Mouse (Mus musculus): Measurements from ENCODE around the gene Pth2. TPM values are rescaled to one million over a fixed set of nuclear protein-coding genes. Genes with fewer than 3 reads are reported as not detected.

Pth2 gene
- polyA plus RNA-seq, 1 experiment = not detected

DNA sequence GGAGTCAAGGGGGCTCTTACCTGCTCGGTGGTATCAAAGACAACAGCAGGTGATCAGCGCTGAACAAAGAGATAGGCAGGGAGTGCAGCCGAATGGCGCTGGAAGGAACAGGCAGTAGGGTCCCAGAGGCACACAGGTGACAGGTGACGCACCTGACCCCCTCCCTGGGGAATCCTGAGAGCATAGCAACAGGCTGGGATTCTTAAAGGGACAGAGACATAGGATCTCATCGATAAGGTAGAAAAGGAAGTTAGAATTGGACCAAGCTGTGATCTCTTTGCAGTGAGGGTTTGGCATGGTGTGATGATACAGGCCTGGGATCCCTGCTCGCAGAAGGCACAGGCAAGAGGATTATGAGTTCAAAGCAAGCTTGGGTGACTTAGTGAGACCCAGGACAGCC, 1.3 kb upstream of the Pth2 start, which contains the start of gene Gfy:
Gene Gfy, minus strand, starts transcription at position 101 of the 400 bp plus-strand sequence.
- H3K27ac ChIP-seq (ENCODE audit: insufficient read depth, low read length) = no peak within 1 kb of the TSS
- H3K4me1 ChIP-seq (ENCODE audit: control insufficient read depth, insufficient read depth, low read length) = no peaks in the 10 kb centered on the region
- H3K4me3 ChIP-seq (ENCODE audit: insufficient read depth, low read length) = no peak within 1 kb of the TSS
- TF ChIP-seq CTCF (IDR thresholded peaks at IDR 0.05; ENCODE audit: borderline replicate concordance, insufficient read depth, low read length) = no peak

DNA sequence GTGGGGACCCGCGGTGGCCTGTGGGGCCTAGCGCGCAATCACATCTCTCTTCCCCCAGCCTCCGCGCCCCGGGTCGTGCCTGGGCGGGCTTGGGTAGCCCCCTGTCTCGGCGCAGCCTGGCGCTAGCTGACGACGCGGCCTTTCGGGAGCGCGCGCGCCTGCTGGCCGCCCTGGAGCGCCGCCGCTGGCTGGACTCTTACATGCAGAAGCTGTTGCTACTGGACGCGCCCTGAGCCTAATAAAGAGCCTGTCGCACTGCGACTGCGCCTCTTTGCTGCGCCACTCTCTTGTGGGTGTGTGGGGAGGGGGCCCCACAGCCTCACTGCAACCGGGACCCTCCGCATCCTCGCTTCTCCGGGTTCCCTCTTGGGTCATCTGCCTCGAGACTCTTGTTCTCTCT, 745 bp downstream of the Pth2 start:
- Histone ChIP-seq H3K4me3 (ENCODE audit: insufficient read depth, low read length) (no peak overlapping the region), H3K27ac (ENCODE audit: insufficient read depth, low read length) (no peak overlapping the region), H3K4me1 (ENCODE audit: control insufficient read depth, insufficient read depth, low read length) (no peaks in the 10 kb centered on the region)
- TF ChIP-seq CTCF (IDR thresholded peaks at IDR 0.05; ENCODE audit: borderline replicate concordance, insufficient read depth, low read length) (no peak), POLR2A (IDR thresholded peaks at IDR 0.05; ENCODE audit: low read depth, low read length) (no peak)

DNA sequence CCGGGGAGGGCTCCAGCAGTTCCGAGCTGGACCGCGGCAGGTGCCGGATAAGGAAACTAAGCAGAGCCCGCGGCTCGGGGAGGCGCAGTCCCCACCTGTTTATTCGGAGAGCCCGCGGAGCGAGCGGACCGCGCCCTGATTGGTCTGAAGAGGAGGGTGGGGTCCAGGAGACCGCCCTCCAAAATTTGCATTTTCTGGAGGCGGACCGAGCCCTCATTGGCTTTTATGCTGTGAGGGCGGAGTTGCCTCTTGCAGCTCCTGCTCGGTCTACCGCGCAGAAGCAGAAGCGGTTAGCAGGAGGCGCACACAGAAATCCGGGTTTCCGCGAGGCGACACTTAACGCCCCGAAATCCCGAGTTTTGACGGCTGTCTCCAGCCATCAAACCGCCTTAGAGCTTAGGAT, 1.4 kb downstream of the Pth2 start:
- no peaks in the 10 kb centered on the region for H3K4me1 ChIP-seq (ENCODE audit: control insufficient read depth, insufficient read depth, low read length)
- H3K4me3 ChIP-seq (ENCODE audit: insufficient read depth, low read length) = no peak overlapping the region
- TF ChIP-seq CTCF (IDR thresholded peaks at IDR 0.05; ENCODE audit: borderline replicate concordance, insufficient read depth, low read length) = no peak
- TF ChIP-seq POLR2A (IDR thresholded peaks at IDR 0.05; ENCODE audit: low read depth, low read length) = 0 out of 2 replicates have a peak, but pooled peaks have one; percentile 43
- no peak overlapping the region for H3K27ac ChIP-seq (ENCODE audit: insufficient read depth, low read length)

DNA sequence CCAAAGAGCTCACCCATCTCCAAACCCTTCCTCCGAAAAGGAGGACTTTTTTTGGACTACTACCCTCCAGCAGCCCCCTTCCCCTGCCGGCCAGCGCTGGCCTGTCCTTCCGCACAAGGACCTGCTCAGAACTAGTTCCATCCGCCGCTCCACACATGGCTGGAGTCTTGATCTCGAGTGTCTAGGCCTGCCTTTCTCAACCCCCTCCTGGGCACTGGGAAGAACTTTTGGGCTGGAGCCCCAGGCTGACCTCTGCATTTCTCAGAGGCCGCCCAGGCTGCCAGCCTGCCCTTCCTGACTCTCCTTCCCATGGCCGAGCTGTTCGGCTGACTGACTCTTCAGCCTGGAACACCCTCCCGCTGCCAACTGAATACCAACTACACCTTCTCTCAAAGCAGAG, 1.8 kb downstream of the Pth2 start:
- Histone ChIP-seq H3K4me3 (ENCODE audit: insufficient read depth, low read length) (no peak overlapping the region), H3K27ac (ENCODE audit: insufficient read depth, low read length) (no peak overlapping the region), H3K4me1 (ENCODE audit: control insufficient read depth, insufficient read depth, low read length) (no peaks in the 10 kb centered on the region)
- TF ChIP-seq POLR2A (IDR thresholded peaks at IDR 0.05; ENCODE audit: low read depth, low read length) (no peak), CTCF (IDR thresholded peaks at IDR 0.05; ENCODE audit: borderline replicate concordance, insufficient read depth, low read length) (no peak)

DNA sequence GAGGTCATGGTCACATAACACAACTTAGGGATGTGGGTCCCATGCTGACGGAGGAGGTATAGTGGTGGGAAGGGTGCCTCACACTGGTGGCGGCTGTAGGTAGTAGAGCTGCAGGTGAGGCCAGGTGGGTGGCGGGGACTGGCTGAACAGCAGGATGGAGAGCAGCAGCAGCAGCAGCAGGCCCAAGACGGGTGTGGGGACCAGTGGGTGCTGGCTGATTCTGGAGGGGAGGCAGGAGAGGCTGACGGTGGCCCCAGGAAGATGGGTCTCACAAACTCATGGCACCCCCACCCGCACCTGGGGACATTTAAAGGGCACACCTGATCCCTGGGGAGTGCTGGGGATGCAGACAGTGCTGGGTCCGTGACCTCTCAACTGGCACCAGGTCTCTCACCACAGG, 2.9 kb downstream of the Pth2 start:
- Histone ChIP-seq H3K4me1 (ENCODE audit: control insufficient read depth, insufficient read depth, low read length) (no peaks in the 10 kb centered on the region), H3K4me3 (ENCODE audit: insufficient read depth, low read length) (no peak overlapping the region), H3K27ac (ENCODE audit: insufficient read depth, low read length) (no peak overlapping the region)
- no peak for TF ChIP-seq POLR2A (IDR thresholded peaks at IDR 0.05; ENCODE audit: low read depth, low read length)
- TF ChIP-seq CTCF (IDR thresholded peaks at IDR 0.05; ENCODE audit: borderline replicate concordance, insufficient read depth, low read length) = no peak

DNA sequence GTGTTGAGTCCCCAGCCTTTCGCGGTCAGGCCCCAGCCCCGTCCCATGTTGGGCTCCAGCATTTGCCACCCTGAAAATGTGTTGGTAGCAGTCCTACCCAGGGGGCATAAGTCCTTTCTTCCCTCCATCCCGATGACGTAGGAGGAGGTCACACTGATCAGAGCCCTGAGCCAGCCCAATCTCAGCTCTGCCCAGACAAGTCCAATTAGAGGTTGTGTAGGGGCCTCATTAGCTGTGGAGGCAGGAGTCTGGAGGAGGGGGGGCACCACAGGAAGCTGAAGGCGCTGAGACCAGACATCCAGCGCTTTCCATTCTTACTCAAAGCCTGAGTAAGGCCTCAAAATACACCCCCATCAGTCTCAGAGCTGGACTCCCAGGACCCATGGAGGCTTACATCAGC, 5.1 kb downstream of the Pth2 start:
- no peak overlapping the region for H3K4me3 ChIP-seq (ENCODE audit: insufficient read depth, low read length)
- no peak overlapping the region for H3K27ac ChIP-seq (ENCODE audit: insufficient read depth, low read length)
- TF ChIP-seq CTCF (IDR thresholded peaks at IDR 0.05; ENCODE audit: borderline replicate concordance, insufficient read depth, low read length) (no peak), POLR2A (IDR thresholded peaks at IDR 0.05; ENCODE audit: low read depth, low read length) (no peak)
- H3K4me1 ChIP-seq (ENCODE audit: control insufficient read depth, insufficient read depth, low read length) = no peaks in the 10 kb centered on the region

DNA sequence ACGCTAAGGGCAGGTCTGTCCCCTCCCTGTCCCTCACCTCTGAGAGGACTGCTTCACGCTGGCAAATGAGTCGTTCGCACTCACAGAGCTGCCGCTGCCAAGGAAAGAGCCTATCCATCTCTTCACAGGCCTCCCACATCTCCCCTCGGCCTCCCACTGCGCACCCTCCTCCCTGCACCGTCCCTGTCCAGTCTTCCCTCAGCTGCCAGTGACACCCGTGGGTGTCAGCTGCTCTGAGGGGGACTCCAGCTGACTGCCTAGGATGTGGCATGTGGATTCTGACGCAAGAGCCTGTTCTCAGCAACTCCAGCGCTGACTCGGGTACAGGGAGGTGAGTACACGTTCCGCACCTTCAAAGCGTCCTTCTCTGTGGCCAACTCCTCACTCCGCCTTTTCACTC, 8.8 kb downstream of the Pth2 start:
- Histone ChIP-seq H3K4me1 (ENCODE audit: control insufficient read depth, insufficient read depth, low read length) (peaks cover 3% of the 10 kb centered on the region; the same call in 1 of the 2 replicates), H3K4me3 (ENCODE audit: insufficient read depth, low read length) (no peak overlapping the region), H3K27ac (ENCODE audit: insufficient read depth, low read length) (no peak overlapping the region)
- TF ChIP-seq CTCF (IDR thresholded peaks at IDR 0.05; ENCODE audit: borderline replicate concordance, insufficient read depth, low read length) (no peak), POLR2A (IDR thresholded peaks at IDR 0.05; ENCODE audit: low read depth, low read length) (no peak)

DNA sequence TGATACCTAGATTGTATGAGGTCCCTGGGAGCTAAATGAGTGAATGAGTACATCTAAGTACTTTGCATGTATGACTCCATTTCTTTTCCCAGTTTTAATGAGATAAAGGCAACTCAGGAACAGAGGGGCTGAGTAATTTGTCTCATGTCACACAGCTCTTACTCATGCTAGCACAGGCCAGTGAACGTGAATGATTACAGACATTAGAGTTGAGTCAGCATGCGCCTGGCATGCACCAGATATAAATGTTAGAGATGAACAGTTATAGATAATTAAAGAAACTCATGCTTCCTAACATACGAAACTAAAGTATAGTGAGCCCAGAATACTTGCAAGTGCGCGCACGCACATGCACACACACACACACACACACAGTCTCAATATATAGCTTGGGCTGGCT, 9.4 kb downstream of the Pth2 start:
- Histone ChIP-seq H3K27ac (ENCODE audit: insufficient read depth, low read length) (no peak overlapping the region), H3K4me1 (ENCODE audit: control insufficient read depth, insufficient read depth, low read length) (peaks cover 3% of the 10 kb centered on the region; the same call in 1 of the 2 replicates), H3K4me3 (ENCODE audit: insufficient read depth, low read length) (no peak overlapping the region)
- TF ChIP-seq POLR2A (IDR thresholded peaks at IDR 0.05; ENCODE audit: low read depth, low read length) = no peak
- no peak for TF ChIP-seq CTCF (IDR thresholded peaks at IDR 0.05; ENCODE audit: borderline replicate concordance, insufficient read depth, low read length)

DNA sequence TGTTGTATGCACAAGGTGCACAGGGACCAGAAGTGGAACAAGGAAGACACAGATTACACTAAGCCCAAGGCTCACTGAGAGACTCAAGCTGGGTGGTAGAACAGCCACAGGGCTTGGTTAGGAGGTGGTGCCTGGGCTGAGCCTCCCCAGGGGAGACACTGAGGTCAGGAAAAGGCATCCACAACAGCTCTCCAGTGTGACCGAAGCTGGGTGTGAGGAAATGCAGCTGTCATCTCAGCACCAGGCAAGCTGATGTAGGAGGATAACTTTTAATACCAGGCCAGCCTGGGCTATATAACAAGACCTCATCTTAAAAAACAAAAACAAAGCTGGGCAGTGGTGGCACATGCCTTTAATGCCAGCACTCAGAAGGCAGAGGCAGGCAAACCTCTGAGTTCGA, 10.4 kb downstream of the Pth2 start:
- no peak for TF ChIP-seq POLR2A (IDR thresholded peaks at IDR 0.05; ENCODE audit: low read depth, low read length)
- TF ChIP-seq CTCF (IDR thresholded peaks at IDR 0.05; ENCODE audit: borderline replicate concordance, insufficient read depth, low read length) = no peak
- Histone ChIP-seq H3K27ac (ENCODE audit: insufficient read depth, low read length) (no peak overlapping the region), H3K4me3 (ENCODE audit: insufficient read depth, low read length) (no peak overlapping the region), H3K4me1 (ENCODE audit: control insufficient read depth, insufficient read depth, low read length) (peaks cover 3% of the 10 kb centered on the region; the same call in 1 of the 2 replicates)

DNA sequence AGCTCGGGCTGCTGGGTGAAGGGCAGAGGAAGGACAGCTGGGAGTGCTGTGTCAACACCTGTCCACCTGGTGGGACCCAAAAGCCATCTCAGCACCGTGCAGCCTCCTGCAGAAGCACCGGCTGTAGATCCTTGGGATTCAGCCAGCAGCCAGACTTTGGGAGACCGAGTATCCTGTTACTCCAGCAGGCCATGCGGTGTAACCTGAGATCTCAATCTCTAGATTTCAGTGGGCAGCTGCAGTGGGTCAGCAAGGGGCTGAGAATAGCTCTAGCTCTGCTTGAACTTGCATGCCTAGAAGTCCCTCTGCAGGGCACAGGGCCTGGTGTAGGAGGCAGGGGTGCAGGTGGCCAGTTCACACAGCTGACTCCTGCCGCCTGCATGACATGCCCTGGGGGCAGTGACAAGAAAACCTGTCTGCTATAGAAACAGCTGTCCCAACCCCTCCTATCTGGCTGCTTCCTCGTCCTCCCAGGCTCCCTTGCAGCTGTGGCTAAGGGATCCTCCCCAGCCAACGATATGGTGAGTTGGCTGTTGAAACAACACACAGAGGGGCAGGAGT, 11.1 kb downstream of the Pth2 start:
- TF ChIP-seq POLR2A (IDR thresholded peaks at IDR 0.05; ENCODE audit: low read depth, low read length) (no peak), CTCF (IDR thresholded peaks at IDR 0.05; ENCODE audit: borderline replicate concordance, insufficient read depth, low read length) (no peak)
- peaks cover 3% of the 10 kb centered on the region; the same call in 1 of the 2 replicates for H3K4me1 ChIP-seq (ENCODE audit: control insufficient read depth, insufficient read depth, low read length)
- no peak overlapping the region for H3K27ac ChIP-seq (ENCODE audit: insufficient read depth, low read length)
- no peak overlapping the region for H3K4me3 ChIP-seq (ENCODE audit: insufficient read depth, low read length)

All from embryonic fibroblast, embryonic 13.5 days (primary cell).